Mouse (Mus musculus) intestine, embryonic 16.5 days (tissue): ENCODE measurements around the gene Rec8. TPM values are rescaled to one million over a fixed set of nuclear protein-coding genes. Genes with fewer than 3 reads are reported as not detected.
A peak's percentile ranks its signal among the peaks of the same experiment; 100 is the strongest.

Experiments
- ATAC-seq: fragments of 200-750 bp; cut with Nextera tagmentation; 2 replicates; pipeline ENCODE4 v1.8.0; 2017; ENCODE audit warnings: moderate TSS enrichment, moderate library complexity
- H3K27ac ChIP-seq: fragments of 300-500 bp; sonication (generic); 2 replicates; pipeline ENCODE4 v1.5.1; 2014; ENCODE audit warnings: mild to moderate bottlenecking, low read length
- H3K27me3 ChIP-seq: fragments of 300-500 bp; sonication (generic); replicated peaks from 2 replicates; pipeline ENCODE4 v1.6.1; 2014; ENCODE audit warnings: low read length, control low read depth, mixed read lengths; ENCODE audit not compliant: control insufficient read depth, insufficient read depth
- H3K36me3 ChIP-seq: fragments of 300-500 bp; sonication (generic); 2 replicates; pipeline ENCODE4 v1.6.1; 2014; ENCODE audit warnings: low read length, control low read depth; ENCODE audit not compliant: control insufficient read depth, insufficient read depth
- H3K4me1 ChIP-seq: fragments of 300-500 bp; sonication (generic); 2 replicates; pipeline ENCODE4 v1.6.1; 2014; ENCODE audit warnings: low read length, control low read depth, mixed read lengths; ENCODE audit not compliant: control insufficient read depth, insufficient read depth
- H3K4me2 ChIP-seq: fragments of 300-500 bp; sonication (generic); 2 replicates; pipeline ENCODE4 v1.6.1; 2014; ENCODE audit warnings: low read depth, low read length, control low read depth
- H3K4me3 ChIP-seq: fragments of 300-500 bp; sonication (generic); 2 replicates; pipeline ENCODE4 v1.5.1; 2014; ENCODE audit warnings: mild to moderate bottlenecking, low read length
- H3K9ac ChIP-seq: fragments of 300-500 bp; sonication (generic); 2 replicates; pipeline ENCODE4 v1.6.1; 2014; ENCODE audit warnings: low read depth, low read length
- H3K9me3 ChIP-seq: fragments of 300-500 bp; sonication (generic); 2 replicates; pipeline ENCODE4 v1.6.1; 2016; ENCODE audit warnings: low read length, control low read depth; ENCODE audit not compliant: control insufficient read depth
- WGBS: fragments of 180-500 bp; shearing (Covaris S2); extraction: QIAGEN DNeasy Blood & Tissue Kit; methylation state at CpG from one replicate; pipeline ENCODE4 v1.1.7; 2014; 5-methylcytosine and 5-hydroxymethylcytosine counted together
- polyA plus RNA-seq: library from polyadenylated mRNA; unstranded; fragments of >200 nt; fragmentation: Nextera tagmentation; extraction: Ambion mirVana; gene quantifications from 2 replicates; pipeline ENCODE4 v1.2.1, GENCODE M21; 2015

Gene Rec8
- polyA plus RNA-seq, 1 experiment from 2014 or later: 13.1 TPM

GRCm38 (mm10) chr14:55644261-55644888 lies 26.5 kb downstream of the Rec8 start:
- H3K4me1 ChIP-seq: peaks cover 26% of the 10 kb centered on the region
- peak overlapping the region; percentile 97 for H3K27ac ChIP-seq
- H3K27me3 ChIP-seq: no peaks in the 10 kb centered on the region
- peak overlapping the region; percentile 91 for H3K4me2 ChIP-seq
- H3K9me3 ChIP-seq: no peaks in the 10 kb centered on the region
- peak overlapping the region; percentile 94 for H3K9ac ChIP-seq
- 19% methylated on average over 17 of the region's 17 CpGs for WGBS
- H3K4me3 ChIP-seq: peak overlapping the region; percentile 99
- ATAC-seq: no peak
- H3K36me3 ChIP-seq: peaks cover 14% of the 10 kb centered on the region

- WGBS: 96% methylated on average over 2 of the region's 2 CpGs
- Histone ChIP-seq H3K27ac (no peak within 1 kb of the TSS), H3K36me3 (no peaks in the 10 kb centered on the region), H3K4me3 (no peak within 1 kb of the TSS), H3K9ac (no peak within 1 kb of the TSS), H3K4me2 (no peak within 1 kb of the TSS), H3K4me1 (peaks cover 13% of the 10 kb centered on the region), H3K27me3 (no peaks in the 10 kb centered on the region), H3K9me3 (no peaks in the 10 kb centered on the region)
- ATAC-seq: no peak
Measured at GRCm38 (mm10) chr14:55649884-55650283, 32.0 kb downstream of the Rec8 start, which contains the start of gene Tssk4. Gene Tssk4 (plus strand): TSS chr14:55650184.

- 85% methylated on average over 7 of the region's 7 CpGs for WGBS
- H3K36me3 ChIP-seq: no peaks in the 10 kb centered on the region
- H3K27me3 ChIP-seq: no peaks in the 10 kb centered on the region
- no peak for ATAC-seq
- H3K9me3 ChIP-seq: no peaks in the 10 kb centered on the region
- H3K27ac ChIP-seq: no peak overlapping the region
- H3K4me1 ChIP-seq: peaks cover 4% of the 10 kb centered on the region; the same call in 1 of the 2 replicates
- no peak overlapping the region for H3K4me3 ChIP-seq
- no peak overlapping the region for H3K4me2 ChIP-seq
- H3K9ac ChIP-seq: no peak overlapping the region
Measured at GRCm38 (mm10) chr14:55651528-55651927, 33.7 kb downstream of the Rec8 start.

GRCm38 (mm10) chr14:55656935-55657334 lies 39.1 kb downstream of the Rec8 start:
- Histone ChIP-seq H3K9me3 (no peaks in the 10 kb centered on the region), H3K4me1 (peaks cover 8% of the 10 kb centered on the region; the same call in 1 of the 2 replicates), H3K27ac (no peak overlapping the region), H3K36me3 (no peaks in the 10 kb centered on the region), H3K9ac (no peak overlapping the region), H3K4me3 (no peak overlapping the region), H3K27me3 (no peaks in the 10 kb centered on the region), H3K4me2 (no peak overlapping the region)
- 89% methylated on average over 3 of the region's 3 CpGs for WGBS
- ATAC-seq: no peak

GRCm38 (mm10) chr14:55658011-55658410 lies 40.2 kb downstream of the Rec8 start:
- peak overlapping the region; percentile 27; the same call in 1 of the 2 replicates for H3K4me2 ChIP-seq
- peak overlapping the region; percentile 68 for H3K27ac ChIP-seq
- ATAC-seq: peak; percentile 90
- H3K27me3 ChIP-seq: no peaks in the 10 kb centered on the region
- H3K4me3 ChIP-seq: no peak overlapping the region
- 0 out of 2 replicates have a peak, but pooled peaks cover 3% of the 10 kb centered on the region for H3K36me3 ChIP-seq
- peaks cover 8% of the 10 kb centered on the region; the same call in 1 of the 2 replicates for H3K4me1 ChIP-seq
- no peaks in the 10 kb centered on the region for H3K9me3 ChIP-seq
- WGBS: 74% methylated on average over 5 of the region's 5 CpGs
- no peak overlapping the region for H3K9ac ChIP-seq

GRCm38 (mm10) chr14:55659960-55660573 lies 42.2 kb downstream of the Rec8 start, which contains the start of gene Mdp1:
Gene Mdp1 (minus strand): TSS chr14:55660508.
- Histone ChIP-seq H3K27ac (peak within 1 kb of the TSS; percentile 83), H3K4me1 (peaks cover 8% of the 10 kb centered on the region; the same call in 1 of the 2 replicates), H3K9ac (peak within 1 kb of the TSS; percentile 74), H3K4me2 (peak within 1 kb of the TSS; percentile 57), H3K4me3 (peak within 1 kb of the TSS; percentile 72), H3K27me3 (no peaks in the 10 kb centered on the region), H3K36me3 (0 out of 2 replicates have a peak, but pooled peaks cover 6% of the 10 kb centered on the region), H3K9me3 (no peaks in the 10 kb centered on the region)
- peak; percentile 89 for ATAC-seq
- WGBS: under 1% methylated on average over 39 of the region's 39 CpGs

- H3K27ac ChIP-seq: no peak overlapping the region
- no peaks in the 10 kb centered on the region for H3K27me3 ChIP-seq
- WGBS: 52% methylated on average over 2 of the region's 2 CpGs
- no peak overlapping the region for H3K4me2 ChIP-seq
- H3K36me3 ChIP-seq: 0 out of 2 replicates have a peak, but pooled peaks cover 6% of the 10 kb centered on the region
- H3K9ac ChIP-seq: no peak overlapping the region
- H3K9me3 ChIP-seq: no peaks in the 10 kb centered on the region
- H3K4me1 ChIP-seq: peaks cover 8% of the 10 kb centered on the region; the same call in 1 of the 2 replicates
- H3K4me3 ChIP-seq: peak overlapping the region; percentile 72
- no peak for ATAC-seq
Measured at GRCm38 (mm10) chr14:55660636-55661035, 42.8 kb downstream of the Rec8 start.

GRCm38 (mm10) chr14:55671486-55671832 lies 53.6 kb downstream of the Rec8 start:
- Histone ChIP-seq H3K4me3 (peak overlapping the region; percentile 73), H3K36me3 (no peaks in the 10 kb centered on the region), H3K4me2 (peak overlapping the region; percentile 88), H3K9ac (peak overlapping the region; percentile 89), H3K9me3 (no peaks in the 10 kb centered on the region), H3K27me3 (no peaks in the 10 kb centered on the region), H3K4me1 (peaks cover 14% of the 10 kb centered on the region), H3K27ac (peak overlapping the region; percentile 89)
- 0% methylated on average over 12 of the region's 12 CpGs for WGBS
- peak; percentile 58 for ATAC-seq

GRCm38 (mm10) chr14:55671833-55672740 lies 54.2 kb downstream of the Rec8 start, which contains the start of the genes Gmpr2 and Nedd8:
Gene Gmpr2 (plus strand): TSS chr14:55671941.
Gene Nedd8 (minus strand): TSS chr14:55672124.
- Histone ChIP-seq H3K9me3 (no peaks in the 10 kb centered on the region), H3K4me1 (peaks cover 14% of the 10 kb centered on the region), H3K9ac (peak within 1 kb of the TSS; percentile 89), H3K4me2 (peak within 1 kb of the TSS; percentile 88), H3K27me3 (no peaks in the 10 kb centered on the region), H3K36me3 (no peaks in the 10 kb centered on the region; the same call in 1 of the 2 replicates), H3K27ac (peak within 1 kb of the TSS; percentile 89), H3K4me3 (peak within 1 kb of the TSS; percentile 73)
- WGBS: under 1% methylated on average over 38 of the region's 38 CpGs
- ATAC-seq: peak; percentile 99
